Mouse (Mus musculus) heart, postnatal 0 days (tissue): ENCODE measurements around the gene Hmgcl.

Source experiments
- CTCF ChIP-seq: IDR thresholded peaks from 2 replicates; pipeline ENCODE4 v1.5.1; 2016; ENCODE audit warnings: antibody characterized with exemption, control low read depth, low read depth
- EP300 ChIP-seq: IDR thresholded peaks from 2 replicates; pipeline ENCODE4 v1.6.1; 2016; ENCODE audit warnings: antibody characterized with exemption, low read depth

DNA sequence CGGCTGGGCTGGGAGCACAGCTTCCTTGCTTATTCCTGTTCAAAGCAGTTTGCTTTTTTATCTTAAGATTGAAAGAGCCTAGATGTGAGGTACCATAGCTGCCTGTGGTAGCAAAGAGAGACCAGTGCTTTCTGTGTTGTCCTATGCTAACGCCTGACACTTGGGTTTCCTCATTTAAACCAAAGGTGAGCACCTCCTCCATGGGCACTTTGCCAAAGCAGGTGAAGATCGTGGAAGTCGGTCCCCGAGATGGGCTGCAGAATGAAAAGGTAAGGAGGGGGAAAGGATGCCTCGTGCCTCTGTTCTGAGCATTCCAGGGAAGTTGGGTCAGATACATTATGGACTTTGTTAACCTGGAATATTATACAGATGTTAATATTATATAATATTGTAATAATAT, 4.1 kb downstream of the Hmgcl start:
- TF ChIP-seq CTCF (no peak), EP300 (no peak)
